Mouse (Mus musculus): ENCODE measurements around the gene Zfp420. TPM values are rescaled to one million over a fixed set of nuclear protein-coding genes. Genes with fewer than 3 reads are reported as not detected.

The Zfp420 gene
- polyA plus RNA-seq, 1 experiment from 2014 or later: 3.3 TPM

GRCm38 (mm10) chr7:29917371-29918061 is 57.7 kb downstream of the Zfp420 start:
- H3K4me2 ChIP-seq (replicated peaks; ENCODE audit: low read depth, low read length): 0 out of 2 replicates have a peak overlapping the region, but pooled peaks have one; percentile 5
- WGBS: 38% methylated on average over 6 of the region's 6 CpGs
- H3K9me3 ChIP-seq (ENCODE audit: low read length): no peaks in the 10 kb centered on the region
- H3K27me3 ChIP-seq (replicated peaks; ENCODE audit: insufficient read depth, low read length): no peaks in the 10 kb centered on the region
- DNase-seq (ENCODE audit: low spot score): no peak
- H3K4me3 ChIP-seq (ENCODE audit: low read depth, low read length): no peak overlapping the region
- peak overlapping the region; percentile 43; the same call in 1 of the 2 replicates for H3K27ac ChIP-seq (ENCODE audit: low read length)
- TF ChIP-seq EP300 (IDR thresholded peaks at IDR 0.05) (no peak), CTCF (IDR thresholded peaks at IDR 0.05) (no peak)
- peaks cover 27% of the 10 kb centered on the region for H3K36me3 ChIP-seq (ENCODE audit: insufficient read depth, low read length)
- no peaks in the 10 kb centered on the region for H3K4me1 ChIP-seq (ENCODE audit: insufficient read depth, low read depth, low read length)
- ATAC-seq: no peak
- H3K9ac ChIP-seq (replicated peaks; ENCODE audit: low read depth): no peak overlapping the region

GRCm38 (mm10) chr7:29918062-29918453 is 58.3 kb downstream of the Zfp420 start:
- Histone ChIP-seq H3K36me3 (ENCODE audit: insufficient read depth, low read length) (peaks cover 27% of the 10 kb centered on the region), H3K4me1 (ENCODE audit: insufficient read depth, low read depth, low read length) (no peaks in the 10 kb centered on the region), H3K9me3 (ENCODE audit: low read length) (no peaks in the 10 kb centered on the region), H3K9ac (replicated peaks; ENCODE audit: low read depth) (no peak overlapping the region), H3K4me3 (ENCODE audit: low read depth, low read length) (no peak overlapping the region), H3K27ac (ENCODE audit: low read length) (no peak overlapping the region), H3K27me3 (replicated peaks; ENCODE audit: insufficient read depth, low read length) (no peaks in the 10 kb centered on the region), H3K4me2 (replicated peaks; ENCODE audit: low read depth, low read length) (no peak overlapping the region)
- 56% methylated on average over 4 of the region's 4 CpGs for WGBS
- no peak for TF ChIP-seq CTCF (IDR thresholded peaks at IDR 0.05)
- TF ChIP-seq EP300 (IDR thresholded peaks at IDR 0.05): 0 out of 2 replicates have a peak, but pooled peaks have one; percentile 20
- peak; percentile 85 for ATAC-seq
- peak; percentile 82 for DNase-seq (ENCODE audit: low spot score)

GRCm38 (mm10) chr7:29921439-29922093 is 61.8 kb downstream of the Zfp420 start:
- H3K27me3 ChIP-seq (replicated peaks; ENCODE audit: insufficient read depth, low read length): no peaks in the 10 kb centered on the region
- no peak overlapping the region for H3K9ac ChIP-seq (replicated peaks; ENCODE audit: low read depth)
- H3K4me3 ChIP-seq (ENCODE audit: low read depth, low read length): no peak overlapping the region
- DNase-seq (ENCODE audit: low spot score) (no peak), ATAC-seq (no peak)
- WGBS: 80% methylated on average over 6 of the region's 6 CpGs
- H3K27ac ChIP-seq (ENCODE audit: low read length): no peak overlapping the region
- no peaks in the 10 kb centered on the region for H3K9me3 ChIP-seq (ENCODE audit: low read length)
- H3K4me2 ChIP-seq (replicated peaks; ENCODE audit: low read depth, low read length): no peak overlapping the region
- TF ChIP-seq EP300 (IDR thresholded peaks at IDR 0.05): no peak
- no peak for TF ChIP-seq CTCF (IDR thresholded peaks at IDR 0.05)
- H3K36me3 ChIP-seq (ENCODE audit: insufficient read depth, low read length): no peaks in the 10 kb centered on the region
- H3K4me1 ChIP-seq (ENCODE audit: insufficient read depth, low read depth, low read length): no peaks in the 10 kb centered on the region

- no peak for ATAC-seq
- 51% methylated on average over 2 of the region's 2 CpGs for WGBS
Observed at GRCm38 (mm10) chr7:29922780-29923179, 63.0 kb downstream of the Zfp420 start.

More at GRCm38 (mm10) chr7:29922780-29923179, 63.0 kb downstream of the Zfp420 start:
- Histone ChIP-seq H3K4me3 (ENCODE audit: low read depth, low read length) (no peak overlapping the region), H3K27ac (ENCODE audit: low read length) (no peak overlapping the region), H3K27me3 (replicated peaks; ENCODE audit: insufficient read depth, low read length) (no peaks in the 10 kb centered on the region), H3K36me3 (ENCODE audit: insufficient read depth, low read length) (no peaks in the 10 kb centered on the region), H3K4me2 (replicated peaks; ENCODE audit: low read depth, low read length) (no peak overlapping the region), H3K4me1 (ENCODE audit: insufficient read depth, low read depth, low read length) (no peaks in the 10 kb centered on the region), H3K9me3 (ENCODE audit: low read length) (no peaks in the 10 kb centered on the region), H3K9ac (replicated peaks; ENCODE audit: low read depth) (no peak overlapping the region)
- no peak for DNase-seq (ENCODE audit: low spot score)
- no peak for TF ChIP-seq CTCF (IDR thresholded peaks at IDR 0.05)
- TF ChIP-seq EP300 (IDR thresholded peaks at IDR 0.05): no peak

Small RNA genes lying within 50 kb of the gene (microRNA-seq; reads per million reads assigned to microRNA genes)
- gene Mir7668: not detected

Other genes with a start within 250 kb of the Zfp420 start
- not detected in 2 replicates for gene Catsperg2, start 132.9 kb upstream of the Zfp420 start, polyA plus RNA-seq (2015; fragmentation: Nextera tagmentation; extraction: Ambion mirVana)
- 6.9 and 7.9 TPM in 2 replicates for gene Zfp84, start 91.4 kb upstream of the Zfp420 start, polyA plus RNA-seq (2015; fragmentation: Nextera tagmentation; extraction: Ambion mirVana)
- 4.0 and 5.0 TPM in 2 replicates for gene Zfp30, start 76.0 kb upstream of the Zfp420 start, polyA plus RNA-seq (2015; fragmentation: Nextera tagmentation; extraction: Ambion mirVana)
- 8.4 and 9.1 TPM in 2 replicates for gene Zfp790, start 43.9 kb upstream of the Zfp420 start, polyA plus RNA-seq (2015; fragmentation: Nextera tagmentation; extraction: Ambion mirVana)
- 1.3 and 1.9 TPM in 2 replicates for gene Zfp940, start 6.3 kb upstream of the Zfp420 start, polyA plus RNA-seq (2015; fragmentation: Nextera tagmentation; extraction: Ambion mirVana)
- 4.2 and 5.0 TPM in 2 replicates for gene Zfp27, start 46.6 kb downstream of the Zfp420 start, polyA plus RNA-seq (2015; fragmentation: Nextera tagmentation; extraction: Ambion mirVana)
- gene Zfp383, start 48.2 kb downstream of the Zfp420 start, polyA plus RNA-seq (2015; fragmentation: Nextera tagmentation; extraction: Ambion mirVana): 3.4 and 3.7 TPM in 2 replicates
- gene Zfp74, start 94.1 kb downstream of the Zfp420 start, polyA plus RNA-seq (2015; fragmentation: Nextera tagmentation; extraction: Ambion mirVana): 5.1 and 6.7 TPM in 2 replicates
- gene Zfp568, start 124.0 kb downstream of the Zfp420 start, polyA plus RNA-seq (2015; fragmentation: Nextera tagmentation; extraction: Ambion mirVana): 4.1 and 5.8 TPM in 2 replicates
- gene Zfp14, start 191.4 kb downstream of the Zfp420 start, polyA plus RNA-seq (2015; fragmentation: Nextera tagmentation; extraction: Ambion mirVana): 2.3 and 2.4 TPM in 2 replicates
- 3.8 and 4.0 TPM in 2 replicates for gene Zfp82, start 212.9 kb downstream of the Zfp420 start, polyA plus RNA-seq (2015; fragmentation: Nextera tagmentation; extraction: Ambion mirVana)
- gene Gm26920, start 230.4 kb downstream of the Zfp420 start, polyA plus RNA-seq (2015; fragmentation: Nextera tagmentation; extraction: Ambion mirVana): 0.07 TPM in 1 of 2 replicates, not detected in the other
- 4.8 and 5.2 TPM in 2 replicates for gene Zfp566, start 230.5 kb downstream of the Zfp420 start, polyA plus RNA-seq (2015; fragmentation: Nextera tagmentation; extraction: Ambion mirVana)
- gene Zfp260, start 234.8 kb downstream of the Zfp420 start, polyA plus RNA-seq (2015; fragmentation: Nextera tagmentation; extraction: Ambion mirVana): 58.4 and 61.0 TPM in 2 replicates